Mouse (Mus musculus) gastrocnemius, postnatal 36 days (tissue): Measurements from ENCODE around the gene Dna2. TPM values are rescaled to one million over a fixed set of nuclear protein-coding genes. Genes with fewer than 3 reads are reported as not detected.

ENCODE experiments used
- DNase-seq, 2 experiments: peaks; one replicate each; pipeline ENCODE4 v3.0.0; 2022
- intact Hi-C: fragments of 180-260 bp; cut with DNase I; formaldehyde crosslinking; loops from one replicate; pipeline ENCODE4 v1.15.1; 2025
- total RNA-seq, 2 experiments: library from RNA; stranded (reverse); gene quantifications; 2 replicates each; pipeline ENCODE4 v1.2.3; 2021

Dna2 gene
- total RNA-seq, 2 experiments from 2014 or later, result 0.39 to 0.43 TPM

GRCm38 (mm10) chr10:62980039-62980954 lies 33.5 kb downstream of the Dna2 start, which contains the start of gene Rufy2:
Gene Rufy2, plus strand, starts transcription at chr10:62980223.
- peak; percentile 74 to 76 for DNase-seq
- intact Hi-C loops, result no loop called here

- intact Hi-C loops, result no loop called here
- DNase-seq, result no peak
Measured at GRCm38 (mm10) chr10:62984072-62984471, 37.2 kb downstream of the Dna2 start.

- DNase-seq, result no peak
Measured at GRCm38 (mm10) chr10:62984495-62984894, 37.7 kb downstream of the Dna2 start.

GRCm38 (mm10) chr10:62987341-62987740 lies 40.5 kb downstream of the Dna2 start:
- no peak for DNase-seq
- intact Hi-C loops, result no loop called here

More at GRCm38 (mm10) chr10:62984495-62984894, 37.7 kb downstream of the Dna2 start:
- intact Hi-C loops, result no loop called here

GRCm38 (mm10) chr10:62990636-62991035 lies 43.8 kb downstream of the Dna2 start:
- DNase-seq, result no peak
- intact Hi-C loops, result no loop called here

GRCm38 (mm10) chr10:62993991-62994390 lies 47.2 kb downstream of the Dna2 start:
- no peak for DNase-seq
- intact Hi-C loops, result no loop called here

- no peak for DNase-seq
Measured at GRCm38 (mm10) chr10:63000584-63000983, 53.8 kb downstream of the Dna2 start.

GRCm38 (mm10) chr10:63003252-63003651 lies 56.4 kb downstream of the Dna2 start:
- intact Hi-C loops, result loop anchor here (10.0 kb wide), 1 partner anchor 248 kb away; no protein-coding TSS in a partner anchor
- DNase-seq, result peak in 1 of 2 experiments; percentile 6

More at GRCm38 (mm10) chr10:63000584-63000983, 53.8 kb downstream of the Dna2 start:
- intact Hi-C loops, result loop anchor here (10.0 kb wide), 1 partner anchor 246 kb away; no protein-coding TSS in a partner anchor

GRCm38 (mm10) chr10:63004556-63004955 lies 57.7 kb downstream of the Dna2 start:
- DNase-seq, result no peak
- intact Hi-C loops, result loop anchor here (10.0 kb wide), 1 partner anchor 250 kb away; no protein-coding TSS in a partner anchor

- no peak for DNase-seq
- intact Hi-C loops, result loop anchor here (10.0 kb wide), 1 partner anchor 253 kb away; no protein-coding TSS in a partner anchor
Measured at GRCm38 (mm10) chr10:63008193-63008592, 61.4 kb downstream of the Dna2 start.

- intact Hi-C loops, result no loop called here
- no peak for DNase-seq
Measured at GRCm38 (mm10) chr10:63010268-63010667, 63.4 kb downstream of the Dna2 start.

GRCm38 (mm10) chr10:63011556-63011955 lies 64.7 kb downstream of the Dna2 start:
- intact Hi-C loops, result no loop called here

GRCm38 (mm10) chr10:63013476-63013875 lies 66.7 kb downstream of the Dna2 start:
- DNase-seq, result no peak
- intact Hi-C loops, result no loop called here

More at GRCm38 (mm10) chr10:63011556-63011955, 64.7 kb downstream of the Dna2 start:
- no peak for DNase-seq

- intact Hi-C loops, result no loop called here
- no peak for DNase-seq
Measured at GRCm38 (mm10) chr10:63014168-63014567, 67.3 kb downstream of the Dna2 start.

GRCm38 (mm10) chr10:63019304-63019703 lies 72.5 kb downstream of the Dna2 start:
- intact Hi-C loops, result no loop called here
- no peak for DNase-seq

- no peak for DNase-seq
- intact Hi-C loops, result no loop called here
Measured at GRCm38 (mm10) chr10:63021702-63022101, 74.9 kb downstream of the Dna2 start.

- DNase-seq, result no peak
- intact Hi-C loops, result no loop called here
Measured at GRCm38 (mm10) chr10:63022541-63023120, 75.8 kb downstream of the Dna2 start.

- intact Hi-C loops, result no loop called here
- peak; percentile 59 to 62 for DNase-seq
Measured at GRCm38 (mm10) chr10:63023121-63023748, 76.4 kb downstream of the Dna2 start.
